ENCODE assay signal across 10 mouse cellular contexts in the genomic region with DNA sequence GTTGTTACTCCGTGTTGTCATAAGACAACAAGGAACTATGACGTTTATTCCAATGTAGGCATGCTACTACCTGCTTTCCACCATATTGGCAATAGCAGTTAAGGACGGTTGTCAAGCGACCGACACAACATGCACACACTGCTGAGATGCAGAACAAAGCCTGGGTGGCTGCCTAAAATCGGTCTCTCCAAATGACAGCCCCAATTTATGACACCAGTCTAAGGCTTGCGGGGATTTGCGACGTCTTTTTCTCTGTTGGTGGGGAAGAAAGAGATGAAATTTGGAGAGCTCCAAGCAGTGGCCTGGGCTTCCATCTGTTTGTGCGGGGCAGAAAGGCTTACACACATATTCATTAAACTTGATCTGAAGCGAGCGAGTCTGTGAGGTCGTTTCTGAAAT. TPM values are rescaled to one million over a fixed set of nuclear protein-coding genes. Genes with fewer than 3 reads are reported as not detected.
A peak's percentile ranks its signal among the peaks of the same experiment; 100 is the strongest.
DNase-seq lines count a peak whose midpoint lies in the region; ATAC-seq and TF ChIP-seq lines count a peak whose summit lies in the region.
"Had no signal": no experiment of that assay in that cellular context is flagged by ENCODE, and none has a peak within 500 bp of the region (broad histone marks: within the 10 kb centered on the region; RNA-seq: fewer than 3 reads in every experiment).

No protein-coding gene starts in this region.

- peak overlapping the region; percentile 48 for H3K4me3 ChIP-seq in stomach, postnatal 0 days (ENCODE audit: low read depth, low read length)

- peaks cover 5% of the 10 kb centered on the region; the same call in 1 of the 2 replicates for H3K27me3 ChIP-seq in stomach, postnatal 0 days (ENCODE audit: control insufficient read depth, insufficient read depth, low read length)

- DNase-seq in cerebellum, adult 11-12 months = peak; percentile 34
- DNase-seq in cerebellum, postnatal 4 days (ENCODE audit: low spot score in 2 of 2) = no peak
- DNase-seq in right cerebral cortex, postnatal 25 days = peak; percentile 39
- DNase-seq in right cerebral cortex, adult 18-20 months = no peak
- DNase-seq in left cerebral cortex, postnatal 36 days (ENCODE audit: low spot score in 2 of 2) = peak; percentile 44 to 46
- no peak for DNase-seq in stomach, postnatal 0 days (ENCODE audit: low spot score)
- DNase-seq in gastrocnemius, postnatal 25 days = no peak
- DNase-seq: gastrocnemius, postnatal 36 days had no signal

- WGBS in stomach, postnatal 0 days = 24% methylated on average over 13 of the region's 13 CpGs

- intact Hi-C loops in left cerebral cortex, postnatal 36 days (cut with DNase I) = loop anchor here (2.0 kb wide), 1 partner anchor 39 kb away; no protein-coding TSS in a partner anchor

- no peak for ATAC-seq in stomach, postnatal 0 days (ENCODE audit: low FRiP score, low TSS enrichment)
- no peak for ATAC-seq in erythroid progenitor cell, adult 5-6 weeks (replicated peaks; ENCODE audit: low FRiP score, poor library complexity, severe bottlenecking)

- no peak overlapping the region for H3K27ac ChIP-seq in stomach, postnatal 0 days (replicated peaks)
- H3K27ac ChIP-seq: liver, embryonic 15.5 days had no signal

- TF ChIP-seq EP300 in stomach, postnatal 0 days (optimal IDR thresholded peaks at IDR 0.05) = no peak

- no peak for TF ChIP-seq CTCF in stomach, postnatal 0 days (IDR thresholded peaks at IDR 0.05; ENCODE audit: low read depth)

- no peaks in the 10 kb centered on the region for H3K9me3 ChIP-seq in stomach, postnatal 0 days (ENCODE audit: control insufficient read depth, low read length)
- H3K9me3 ChIP-seq: liver, embryonic 15.5 days had no signal

- no peak overlapping the region for H3K9ac ChIP-seq in stomach, postnatal 0 days (ENCODE audit: low read length)
- H3K9ac ChIP-seq: liver, embryonic 15.5 days had no signal

- H3K4me2 ChIP-seq in stomach, postnatal 0 days (replicated peaks; ENCODE audit: low read depth) = no peak overlapping the region; the same call in 1 of the 2 replicates

- H3K36me3 ChIP-seq in stomach, postnatal 0 days (ENCODE audit: control insufficient read depth, insufficient read depth, low read length) = no peaks in the 10 kb centered on the region
- H3K36me3 ChIP-seq: liver, embryonic 15.5 days had no signal

- no peaks in the 10 kb centered on the region for H3K4me1 ChIP-seq in stomach, postnatal 0 days (replicated peaks; ENCODE audit: control insufficient read depth, insufficient read depth)
- H3K4me1 ChIP-seq: liver, embryonic 15.5 days had no signal

RNA-seq across cellular contexts. Expression of a gene that starts 1.2 kb away (rescaled TPM):
- total RNA-seq in left cerebral cortex, postnatal 36 days (2021) = 100 to 1,000 TPM; 175 to 181 TPM
- 9.2 and 10.5 TPM in 2 replicates for polyA plus RNA-seq in stomach, postnatal 0 days (2015; fragmentation: Nextera tagmentation; extraction: Ambion mirVana)
- total RNA-seq in gastrocnemius, postnatal 25 days (2021) = not detected
- not detected in 2 replicates for total RNA-seq in erythroid progenitor cell, adult 5-6 weeks (2015; ENCODE audit: low replicate concordance)
- not detected in 2 replicates for total RNA-seq in erythroid progenitor cell, adult 5-6 weeks (2017; ENCODE audit: low replicate concordance)
- total RNA-seq: gastrocnemius, postnatal 36 days had no signal
- polyA plus RNA-seq: liver, embryonic 15.5 days had no signal

Comparison
In these comparisons a context has a peak if more than half of its experiments do, and no peak if none do; other contexts are left out.
1. DNase-seq: peak in cerebellum, adult 11-12 months (single experiment), right cerebral cortex, postnatal 25 days (single experiment) and left cerebral cortex, postnatal 36 days (2 of 2); none in cerebellum, postnatal 4 days (0 of 2), right cerebral cortex, adult 18-20 months (single experiment), stomach, postnatal 0 days (single experiment) and gastrocnemius, postnatal 25 days (single experiment).
2. RNA of a gene that starts 1.2 kb away (total RNA-seq): 175 to 181 TPM in left cerebral cortex, postnatal 36 days; not detected in gastrocnemius, postnatal 25 days and not detected in erythroid progenitor cell, adult 5-6 weeks; every median in the first group is over 100 times any median in the second.